Mouse (Mus musculus) cerebellum, adult 2 months (tissue): ENCODE data around the gene Gm43552.

Experiments used
- CTCF ChIP-seq: fragments of 200-500 bp; IDR thresholded peaks from 2 replicates; pipeline ENCODE4 v1.5.1; 2011; ENCODE audit warnings: low read depth, mild to moderate bottlenecking, control low read depth, low read length, moderate library complexity, borderline replicate concordance; ENCODE audit not compliant: insufficient read depth
- POLR2A ChIP-seq: fragments of 200-500 bp; IDR thresholded peaks from 2 replicates; pipeline ENCODE4 v1.6.1; 2011; ENCODE audit warnings: low read length, control low read depth, borderline replicate concordance; ENCODE audit not compliant: insufficient read depth

DNA sequence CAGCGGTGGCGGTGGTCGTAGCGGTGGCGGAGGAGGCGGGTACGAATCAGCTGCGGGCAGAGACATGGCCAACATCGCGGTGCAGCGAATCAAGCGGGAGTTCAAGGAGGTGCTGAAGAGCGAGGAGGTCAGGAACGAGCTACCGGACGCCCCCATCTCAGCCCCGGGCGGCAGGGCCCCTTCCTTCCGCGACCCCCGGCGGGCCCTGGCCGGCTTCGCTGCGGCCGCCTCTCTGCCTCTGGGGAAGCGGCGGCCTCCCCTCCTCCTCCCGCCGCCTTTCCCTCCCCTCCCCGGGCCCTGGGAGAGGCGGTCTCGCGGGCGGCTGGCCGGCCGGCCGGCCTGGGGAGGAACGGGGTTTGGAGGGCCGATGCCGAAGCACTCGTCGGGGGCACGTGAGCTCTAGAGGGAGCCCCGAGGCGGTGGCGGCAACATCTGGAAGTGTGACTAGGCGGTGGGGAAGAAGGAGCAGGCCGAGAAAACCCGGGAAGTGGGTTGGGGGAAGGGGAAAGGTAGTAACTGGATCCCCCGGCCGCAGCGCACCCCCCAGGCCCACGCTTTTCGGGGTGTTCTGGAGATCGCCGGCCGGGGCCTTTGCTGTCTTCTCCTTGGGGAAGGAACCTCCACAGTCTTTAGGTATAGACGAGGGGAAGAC lies 44.9 kb upstream of the Gm43552 start:
- TF ChIP-seq POLR2A (no peak), CTCF (no peak)
